8 mouse cellular contexts compared by ENCODE assay signal in genomic region chr6:128764598-128764997, GRCm38 (mm10). TPM values are rescaled to one million over a fixed set of nuclear protein-coding genes. Genes with fewer than 3 reads are reported as not detected.
DNase-seq lines count a peak whose midpoint lies in the region; ATAC-seq and TF ChIP-seq lines count a peak whose summit lies in the region.

No protein-coding gene starts in this region.

- no peak for TF ChIP-seq EP300 in heart, postnatal 0 days (IDR thresholded peaks at IDR 0.05; ENCODE audit: low read depth)

- H3K9me3 ChIP-seq in heart, postnatal 0 days (replicated peaks; ENCODE audit: control insufficient read depth, low read length), result no peaks in the 10 kb centered on the region
- H3K9me3 ChIP-seq in hindbrain, embryonic 11.5 days (ENCODE audit: control insufficient read depth, low read length), result no peaks in the 10 kb centered on the region
- no peaks in the 10 kb centered on the region for H3K9me3 ChIP-seq in midbrain, embryonic 11.5 days (ENCODE audit: control insufficient read depth, low read length)

- ATAC-seq in heart, postnatal 0 days (ENCODE audit: insufficient read depth, low read depth), result no peak
- no peak for ATAC-seq in hindbrain, embryonic 11.5 days (ENCODE audit: low FRiP score)
- no peak for ATAC-seq in midbrain, embryonic 11.5 days (ENCODE audit: low FRiP score)
- no peak for ATAC-seq in megakaryocyte-erythroid progenitor cell, adult 5-6 weeks (replicated peaks; ENCODE audit: low FRiP score, low TSS enrichment, poor library complexity, severe bottlenecking)
- ATAC-seq in inflammation-experienced regulatory T-cells, adult 6 months, result no peak

- DNase-seq in heart, postnatal 0 days (ENCODE audit: low spot score), result no peak
- no peak for DNase-seq in heart, adult 11 months
- DNase-seq in hindbrain, embryonic 11.5 days (ENCODE audit: low spot score), result no peak
- peak; percentile 81 for DNase-seq in midbrain, embryonic 11.5 days (ENCODE audit: low spot score, missing footprints)
- no peak for DNase-seq in testis, postnatal 14 days (ENCODE audit: low spot score)

- H3K4me2 ChIP-seq in heart, postnatal 0 days (ENCODE audit: low read depth, low read length), result peak overlapping the region; percentile 56
- H3K4me2 ChIP-seq in hindbrain, embryonic 11.5 days (replicated peaks; ENCODE audit: low read depth, low read length), result peak overlapping the region; percentile 9; the same call in 1 of the 2 replicates
- H3K4me2 ChIP-seq in midbrain, embryonic 11.5 days, result peak overlapping the region; percentile 39

- H3K4me3 ChIP-seq in heart, postnatal 0 days (ENCODE audit: low read depth, low read length), result peak overlapping the region; percentile 41
- peak overlapping the region; percentile 26 for H3K4me3 ChIP-seq in brown adipose tissue, adult 24 weeks (ENCODE audit: insufficient read depth, low read depth, low read length)
- peak overlapping the region; percentile 27 for H3K4me3 ChIP-seq in hindbrain, embryonic 11.5 days (ENCODE audit: low read depth, low read length)
- peak overlapping the region; percentile 49 for H3K4me3 ChIP-seq in midbrain, embryonic 11.5 days (ENCODE audit: low read depth, low read length)

- H3K36me3 ChIP-seq in heart, postnatal 0 days (replicated peaks; ENCODE audit: control insufficient read depth, insufficient read depth, low read length), result no peaks in the 10 kb centered on the region
- no peaks in the 10 kb centered on the region for H3K36me3 ChIP-seq in hindbrain, embryonic 11.5 days (ENCODE audit: control insufficient read depth, insufficient read depth, low read length)
- no peaks in the 10 kb centered on the region for H3K36me3 ChIP-seq in midbrain, embryonic 11.5 days (ENCODE audit: control insufficient read depth, insufficient read depth, low read length)

- TF ChIP-seq CTCF in heart, postnatal 0 days (IDR thresholded peaks at IDR 0.05; ENCODE audit: low read depth), result no peak

- no peak overlapping the region for H3K27ac ChIP-seq in heart, postnatal 0 days (ENCODE audit: low read depth)
- H3K27ac ChIP-seq in brown adipose tissue, adult 24 weeks (replicated peaks; ENCODE audit: low read depth, low read length), result no peak overlapping the region
- H3K27ac ChIP-seq in hindbrain, embryonic 11.5 days (ENCODE audit: low read depth, low read length), result no peak overlapping the region
- H3K27ac ChIP-seq in midbrain, embryonic 11.5 days (ENCODE audit: low read depth, low read length), result no peak overlapping the region

- H3K4me1 ChIP-seq in heart, postnatal 0 days (ENCODE audit: control insufficient read depth, insufficient read depth), result no peaks in the 10 kb centered on the region
- H3K4me1 ChIP-seq in brown adipose tissue, adult 24 weeks (ENCODE audit: control insufficient read depth, insufficient read depth, insufficient read length, low read length), result peaks cover 5% of the 10 kb centered on the region; the same call in 1 of the 2 replicates
- no peaks in the 10 kb centered on the region for H3K4me1 ChIP-seq in hindbrain, embryonic 11.5 days (replicated peaks; ENCODE audit: control insufficient read depth, insufficient read depth, low read length)
- no peaks in the 10 kb centered on the region for H3K4me1 ChIP-seq in midbrain, embryonic 11.5 days (ENCODE audit: control insufficient read depth, insufficient read depth, low read length)

- no peaks in the 10 kb centered on the region for H3K27me3 ChIP-seq in heart, postnatal 0 days (ENCODE audit: control insufficient read depth, insufficient read depth, low read length)
- H3K27me3 ChIP-seq in hindbrain, embryonic 11.5 days (ENCODE audit: control insufficient read depth, insufficient read depth, low read length), result no peaks in the 10 kb centered on the region
- no peaks in the 10 kb centered on the region for H3K27me3 ChIP-seq in midbrain, embryonic 11.5 days (ENCODE audit: control insufficient read depth, insufficient read depth, low read length)

- no peak overlapping the region for H3K9ac ChIP-seq in heart, postnatal 0 days (replicated peaks; ENCODE audit: low read depth, low read length)
- H3K9ac ChIP-seq in hindbrain, embryonic 11.5 days (ENCODE audit: low read depth, low read length), result no peak overlapping the region
- peak overlapping the region; percentile 30; the same call in 1 of the 2 replicates for H3K9ac ChIP-seq in midbrain, embryonic 11.5 days (ENCODE audit: low read length)

- WGBS in heart, postnatal 0 days, result 23% methylated on average over 5 of the region's 5 CpGs
- WGBS in hindbrain, embryonic 11.5 days, result 22% methylated on average over 5 of the region's 5 CpGs
- WGBS in midbrain, embryonic 11.5 days, result 26% methylated on average over 5 of the region's 5 CpGs

RNA-seq across cellular contexts. Expression of gene Klrb1c, which starts 24.4 kb away (rescaled TPM):
- not detected in 2 replicates for total RNA-seq in heart, postnatal 0 days (2014; rRNA removed; ENCODE audit: low replicate concordance)
- polyA plus RNA-seq in heart, postnatal 0 days (2015; fragmentation: Nextera tagmentation; extraction: Ambion mirVana), result not detected in 2 replicates
- not detected in 2 replicates for polyA plus RNA-seq in brown adipose tissue, adult 24 weeks (2012; ENCODE audit: insufficient read depth, insufficient read length, missing spikeins)
- polyA plus RNA-seq in hindbrain, embryonic 11.5 days (2014; fragmentation: Nextera tagmentation; extraction: Ambion mirVana), result 0.06 TPM in 1 of 2 replicates, not detected in the other
- polyA plus RNA-seq in midbrain, embryonic 11.5 days (2014; fragmentation: Nextera tagmentation; extraction: Ambion mirVana), result 0.08 TPM in 1 of 2 replicates, not detected in the other
- 0.39 and 1.2 TPM in 2 replicates for total RNA-seq in megakaryocyte-erythroid progenitor cell, adult 5-6 weeks (2014; fragmentation: Nextera tagmentation)
- 1.3 and 14.3 TPM in 2 replicates for total RNA-seq in megakaryocyte-erythroid progenitor cell, adult 5-6 weeks (2017)
- polyA plus RNA-seq in inflammation-experienced regulatory T-cells, adult 6 months (2017; shearing (Covaris generic)), result under 1 TPM; 0.33 to 0.67 (median 0.34) TPM

RNA-seq across cellular contexts. Expression of gene Klrb1, which starts 41.7 kb away (rescaled TPM):
- total RNA-seq in heart, postnatal 0 days (2014; rRNA removed; ENCODE audit: low replicate concordance), result not detected in 2 replicates
- polyA plus RNA-seq in heart, postnatal 0 days (2015; fragmentation: Nextera tagmentation; extraction: Ambion mirVana), result not detected in 2 replicates
- polyA plus RNA-seq in brown adipose tissue, adult 24 weeks (2012; ENCODE audit: insufficient read depth, insufficient read length, missing spikeins), result not detected in 2 replicates
- polyA plus RNA-seq in hindbrain, embryonic 11.5 days (2014; fragmentation: Nextera tagmentation; extraction: Ambion mirVana), result not detected in 2 replicates
- not detected in 2 replicates for polyA plus RNA-seq in midbrain, embryonic 11.5 days (2014; fragmentation: Nextera tagmentation; extraction: Ambion mirVana)
- 2.4 TPM in 1 of 2 replicates, not detected in the other for total RNA-seq in megakaryocyte-erythroid progenitor cell, adult 5-6 weeks (2014; fragmentation: Nextera tagmentation)
- total RNA-seq in megakaryocyte-erythroid progenitor cell, adult 5-6 weeks (2017), result not detected in 2 replicates
- not detected for polyA plus RNA-seq in inflammation-experienced regulatory T-cells, adult 6 months (2017; shearing (Covaris generic))
